Mouse (Mus musculus) intestine, embryonic 14.5 days (tissue): ENCODE measurements at regions not wholly inside any gene's neighbourhood (a gene's known extent, or its start where the extent isn't known, plus 50 kb on each side); places are given as distances from the start of the nearest gene placed in this dataset.

ENCODE experiments used
- ATAC-seq: fragments of 200-750 bp; cut with Nextera tagmentation; replicated peaks from 2 replicates; pipeline ENCODE4 v1.8.0; 2017; ENCODE audit warnings: low read depth, moderate number of reproducible peaks, moderate TSS enrichment, moderate library complexity; ENCODE audit not compliant: low FRiP score, low TSS enrichment
- DNase-seq: peaks from one replicate; pipeline ENCODE4 v3.0.0-alpha.2; 2018; ENCODE audit warnings: low spot score
- H3K27ac ChIP-seq: fragments of 300-500 bp; sonication (generic); 2 replicates; pipeline ENCODE4 v1.5.1; 2014; ENCODE audit warnings: low read depth, mild to moderate bottlenecking, control low read depth
- H3K27me3 ChIP-seq: fragments of 300-500 bp; sonication (generic); replicated peaks from 2 replicates; pipeline ENCODE4 v1.6.1; 2014; ENCODE audit warnings: low read length, control low read depth; ENCODE audit not compliant: control insufficient read depth, insufficient read depth
- H3K36me3 ChIP-seq: fragments of 300-500 bp; sonication (generic); 2 replicates; pipeline ENCODE4 v1.6.1; 2014; ENCODE audit warnings: low read length, control low read depth; ENCODE audit not compliant: control insufficient read depth, insufficient read depth
- H3K4me1 ChIP-seq: fragments of 300-500 bp; sonication (generic); replicated peaks from 2 replicates; pipeline ENCODE4 v1.6.1; 2014; ENCODE audit warnings: low read length, control low read depth, mixed read lengths; ENCODE audit not compliant: control insufficient read depth, insufficient read depth
- H3K4me2 ChIP-seq: fragments of 300-500 bp; sonication (generic); 2 replicates; pipeline ENCODE4 v1.6.1; 2014; ENCODE audit warnings: low read length
- H3K4me3 ChIP-seq: fragments of 300-500 bp; sonication (generic); 2 replicates; pipeline ENCODE4 v1.5.1; 2014; ENCODE audit warnings: low read depth, low read length, control low read depth, mixed read lengths
- H3K9ac ChIP-seq: fragments of 300-500 bp; sonication (generic); 2 replicates; pipeline ENCODE4 v1.6.1; 2014; ENCODE audit warnings: mild to moderate bottlenecking, low read length
- H3K9me3 ChIP-seq: fragments of 300-500 bp; sonication (generic); 2 replicates; pipeline ENCODE4 v1.6.1; 2016; ENCODE audit warnings: low read length, control low read depth; ENCODE audit not compliant: control insufficient read depth
- WGBS: fragments of 180-500 bp; shearing (Covaris S2); extraction: QIAGEN DNeasy Blood & Tissue Kit; methylation state at CpG from one replicate; pipeline ENCODE4 v1.1.7; 2014; 5-methylcytosine and 5-hydroxymethylcytosine counted together

- Histone ChIP-seq H3K4me1 (no peaks in the 10 kb centered on the region), H3K27me3 (no peaks in the 10 kb centered on the region), H3K36me3 (no peaks in the 10 kb centered on the region), H3K4me2 (no peak overlapping the region), H3K9ac (no peak overlapping the region), H3K4me3 (no peak overlapping the region), H3K27ac (no peak overlapping the region), H3K9me3 (no peaks in the 10 kb centered on the region)
- ATAC-seq, result no peak
- DNase-seq, result no peak
- 71% methylated on average over 10 of the region's 10 CpGs for WGBS
These were observed 141.7 kb downstream of the Pou4f1 start for GRCm38 (mm10) chr14:104326089-104326488.

GRCm38 (mm10) chr14:104300141-104300540 is 167.7 kb downstream of the Pou4f1 start:
- Histone ChIP-seq H3K27ac (no peak overlapping the region), H3K4me1 (no peaks in the 10 kb centered on the region), H3K4me3 (no peak overlapping the region), H3K36me3 (no peaks in the 10 kb centered on the region), H3K27me3 (no peaks in the 10 kb centered on the region), H3K4me2 (no peak overlapping the region), H3K9ac (no peak overlapping the region), H3K9me3 (no peaks in the 10 kb centered on the region)
- WGBS, result 86% methylated on average over 5 of the region's 5 CpGs
- ATAC-seq (no peak), DNase-seq (no peak)

GRCm38 (mm10) chr14:104298312-104298711 is 169.5 kb downstream of the Pou4f1 start:
- WGBS, result 50% methylated on average over 4 of the region's 4 CpGs
- no peak for DNase-seq

GRCm38 (mm10) chr14:104297316-104298311 is 170.2 kb downstream of the Pou4f1 start:
- Histone ChIP-seq H3K4me2 (no peak overlapping the region), H3K9me3 (no peaks in the 10 kb centered on the region), H3K4me1 (no peaks in the 10 kb centered on the region), H3K9ac (no peak overlapping the region), H3K36me3 (no peaks in the 10 kb centered on the region), H3K27me3 (no peaks in the 10 kb centered on the region), H3K27ac (no peak overlapping the region), H3K4me3 (no peak overlapping the region)
- no peak for ATAC-seq
- 40% methylated on average over 15 of the region's 15 CpGs for WGBS
- no peak for DNase-seq

More at GRCm38 (mm10) chr14:104298312-104298711, 169.5 kb downstream of the Pou4f1 start:
- H3K27me3 ChIP-seq, result no peaks in the 10 kb centered on the region
- H3K9me3 ChIP-seq, result no peaks in the 10 kb centered on the region
- no peaks in the 10 kb centered on the region for H3K36me3 ChIP-seq
- H3K4me3 ChIP-seq, result no peak overlapping the region
- no peak for ATAC-seq
- no peak overlapping the region for H3K4me2 ChIP-seq
- no peak overlapping the region for H3K9ac ChIP-seq
- H3K4me1 ChIP-seq, result no peaks in the 10 kb centered on the region
- no peak overlapping the region for H3K27ac ChIP-seq

GRCm38 (mm10) chr14:104293814-104294213 is 174.0 kb downstream of the Pou4f1 start:
- Histone ChIP-seq H3K4me1 (no peaks in the 10 kb centered on the region), H3K36me3 (no peaks in the 10 kb centered on the region), H3K27ac (no peak overlapping the region), H3K27me3 (no peaks in the 10 kb centered on the region), H3K9ac (no peak overlapping the region), H3K4me2 (no peak overlapping the region), H3K4me3 (no peak overlapping the region), H3K9me3 (no peaks in the 10 kb centered on the region)
- DNase-seq (no peak), ATAC-seq (no peak)
- 63% methylated on average over 4 of the region's 4 CpGs for WGBS

- Histone ChIP-seq H3K4me2 (no peak overlapping the region), H3K27me3 (no peaks in the 10 kb centered on the region), H3K9ac (no peak overlapping the region), H3K9me3 (no peaks in the 10 kb centered on the region), H3K36me3 (no peaks in the 10 kb centered on the region), H3K27ac (no peak overlapping the region), H3K4me3 (no peak overlapping the region), H3K4me1 (no peaks in the 10 kb centered on the region)
- 98% methylated on average over 2 of the region's 2 CpGs for WGBS
- ATAC-seq (no peak), DNase-seq (no peak)
These were observed 174.7 kb downstream of the Pou4f1 start for GRCm38 (mm10) chr14:104293147-104293546.

GRCm38 (mm10) chr14:104280353-104280752 is 187.4 kb downstream of the Pou4f1 start:
- H3K27ac ChIP-seq, result no peak overlapping the region
- no peak overlapping the region for H3K4me2 ChIP-seq
- no peaks in the 10 kb centered on the region for H3K9me3 ChIP-seq
- no peak overlapping the region for H3K4me3 ChIP-seq
- DNase-seq, result no peak
- no peaks in the 10 kb centered on the region for H3K4me1 ChIP-seq
- no peak for ATAC-seq
- H3K27me3 ChIP-seq, result no peaks in the 10 kb centered on the region
- 92% methylated on average over 6 of the region's 6 CpGs for WGBS
- no peaks in the 10 kb centered on the region for H3K36me3 ChIP-seq
- H3K9ac ChIP-seq, result no peak overlapping the region

GRCm38 (mm10) chr14:104279890-104280289 is 187.9 kb downstream of the Pou4f1 start:
- H3K27ac ChIP-seq, result no peak overlapping the region
- DNase-seq (no peak), ATAC-seq (no peak)
- no peaks in the 10 kb centered on the region for H3K36me3 ChIP-seq
- H3K4me3 ChIP-seq, result no peak overlapping the region
- WGBS, result 81% methylated on average over 5 of the region's 5 CpGs
- H3K4me2 ChIP-seq, result no peak overlapping the region
- no peak overlapping the region for H3K9ac ChIP-seq
- no peaks in the 10 kb centered on the region for H3K9me3 ChIP-seq
- no peaks in the 10 kb centered on the region for H3K4me1 ChIP-seq
- no peaks in the 10 kb centered on the region for H3K27me3 ChIP-seq

GRCm38 (mm10) chr14:104274752-104275151 is 193.0 kb downstream of the Pou4f1 start:
- Histone ChIP-seq H3K36me3 (no peaks in the 10 kb centered on the region), H3K27ac (no peak overlapping the region), H3K4me1 (no peaks in the 10 kb centered on the region), H3K4me2 (no peak overlapping the region), H3K9me3 (no peaks in the 10 kb centered on the region), H3K27me3 (no peaks in the 10 kb centered on the region), H3K9ac (no peak overlapping the region), H3K4me3 (no peak overlapping the region)
- ATAC-seq (no peak), DNase-seq (no peak)
- 64% methylated on average over 4 of the region's 4 CpGs for WGBS
